Mouse (Mus musculus): Measurements from ENCODE around the gene Shcbp1l. TPM values are rescaled to one million over a fixed set of nuclear protein-coding genes. Genes with fewer than 3 reads are reported as not detected.

Shcbp1l gene
- polyA plus RNA-seq, 1 experiment from 2014 or later = 0.14 TPM

GRCm38 (mm10) chr1:153431158-153431557, 6.2 kb downstream of the Shcbp1l start:
- no peak for ATAC-seq (ENCODE audit: insufficient number of reproducible peaks, low FRiP score)
- 41% methylated on average over 7 of the region's 7 CpGs for WGBS
- Histone ChIP-seq H3K4me2 (no peak overlapping the region), H3K27me3 (replicated peaks) (peaks cover 6% of the 10 kb centered on the region; the same call in 1 of the 2 replicates), H3K36me3 (no peaks in the 10 kb centered on the region), H3K27ac (ENCODE audit: poor library complexity, severe bottlenecking) (no peak overlapping the region), H3K9me3 (replicated peaks) (no peaks in the 10 kb centered on the region), H3K9ac (no peak overlapping the region), H3K4me1 (replicated peaks) (no peaks in the 10 kb centered on the region), H3K4me3 (no peak overlapping the region)

DNA sequence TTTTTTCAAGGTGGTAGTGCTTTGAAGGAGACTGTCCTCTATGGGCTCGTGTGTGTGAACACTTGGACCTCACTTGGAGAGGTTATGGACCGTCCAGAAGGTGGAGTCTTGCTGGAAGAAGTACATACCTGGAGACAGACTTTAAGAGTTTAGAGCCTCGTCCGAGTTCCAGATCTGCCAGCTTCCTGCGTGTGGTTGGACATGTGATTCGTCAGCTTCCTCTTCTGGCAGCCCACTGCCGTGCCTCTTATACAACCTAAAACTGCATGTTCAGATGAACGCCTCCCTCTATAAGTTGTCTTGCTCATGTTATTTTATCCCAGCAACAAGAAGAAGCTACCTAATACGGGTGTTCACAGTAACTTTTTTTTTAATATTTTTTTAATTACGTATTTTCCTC, 6.7 kb downstream of the Shcbp1l start:
- no peaks in the 10 kb centered on the region for H3K36me3 ChIP-seq
- no peaks in the 10 kb centered on the region for H3K9me3 ChIP-seq (replicated peaks)
- WGBS = 80% methylated on average over 10 of the region's 10 CpGs
- H3K4me2 ChIP-seq = no peak overlapping the region
- no peaks in the 10 kb centered on the region for H3K4me1 ChIP-seq (replicated peaks)
- H3K4me3 ChIP-seq = no peak overlapping the region
- no peak overlapping the region for H3K27ac ChIP-seq (ENCODE audit: poor library complexity, severe bottlenecking)
- H3K9ac ChIP-seq = no peak overlapping the region
- no peak for ATAC-seq (ENCODE audit: insufficient number of reproducible peaks, low FRiP score)
- 0 out of 2 replicates have a peak, but pooled peaks cover 3% of the 10 kb centered on the region for H3K27me3 ChIP-seq (replicated peaks)

DNA sequence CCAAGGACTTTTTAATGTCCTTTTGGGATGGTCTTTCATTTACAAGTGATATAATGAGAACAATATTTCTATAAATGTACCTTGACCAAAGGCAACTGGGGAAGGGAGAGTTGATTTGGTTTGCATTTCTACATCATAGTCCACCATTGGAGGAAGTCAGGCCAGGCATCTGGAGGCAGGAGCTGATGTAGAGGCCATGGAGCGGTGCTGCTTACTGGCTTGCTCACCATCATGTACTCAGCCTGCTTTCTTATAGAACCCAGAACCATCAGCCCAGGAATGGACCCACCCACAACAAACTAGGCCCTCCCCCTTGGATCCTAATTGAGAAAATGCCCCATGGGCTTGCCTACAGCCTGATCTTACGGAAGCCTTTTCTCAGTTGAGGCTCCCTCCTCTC, 7.4 kb downstream of the Shcbp1l start:
- H3K27me3 ChIP-seq (replicated peaks) = no peaks in the 10 kb centered on the region
- 86% methylated on average over 2 of the region's 2 CpGs for WGBS
- no peaks in the 10 kb centered on the region for H3K36me3 ChIP-seq
- no peak overlapping the region for H3K4me3 ChIP-seq
- no peak for ATAC-seq (ENCODE audit: insufficient number of reproducible peaks, low FRiP score)
- H3K4me2 ChIP-seq = no peak overlapping the region
- no peak overlapping the region for H3K9ac ChIP-seq
- no peak overlapping the region for H3K27ac ChIP-seq (ENCODE audit: poor library complexity, severe bottlenecking)
- no peaks in the 10 kb centered on the region for H3K9me3 ChIP-seq (replicated peaks)
- no peaks in the 10 kb centered on the region for H3K4me1 ChIP-seq (replicated peaks)

DNA sequence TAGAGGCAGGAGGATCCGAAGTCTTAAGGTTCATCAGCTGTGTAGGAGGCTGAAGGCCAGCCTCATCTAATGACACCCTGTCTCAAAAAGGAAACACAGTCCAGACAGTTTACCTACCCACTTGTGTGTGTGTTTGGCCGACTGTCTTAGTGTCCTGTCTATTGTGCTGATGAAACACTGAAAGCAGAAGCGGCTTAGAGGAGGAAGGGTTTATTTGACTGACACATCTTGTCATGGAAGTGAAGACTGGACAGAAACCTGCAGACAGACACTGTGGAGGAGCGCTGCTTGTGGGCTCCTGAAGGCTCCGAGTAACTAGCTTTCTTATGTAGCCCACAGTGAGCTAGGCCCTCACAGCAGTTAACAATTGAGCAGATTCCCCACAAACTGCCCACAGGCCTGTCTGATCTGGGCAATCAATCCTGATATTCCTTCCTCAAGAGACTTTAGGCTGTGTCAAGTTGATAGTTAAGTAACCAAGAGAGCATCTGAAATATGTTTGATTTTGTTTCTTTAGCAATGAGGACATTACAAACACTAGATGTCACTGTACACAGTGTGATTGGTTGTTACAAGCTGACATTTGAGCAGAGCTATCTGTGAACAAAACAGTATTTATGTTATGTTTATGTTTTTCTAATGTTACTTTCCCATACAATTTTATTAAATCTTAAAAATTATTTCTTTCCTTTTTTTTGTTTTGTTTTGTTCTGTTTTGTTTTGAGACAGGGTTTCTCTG, 9.1 kb downstream of the Shcbp1l start:
- Histone ChIP-seq H3K4me1 (replicated peaks) (no peaks in the 10 kb centered on the region), H3K27ac (ENCODE audit: poor library complexity, severe bottlenecking) (no peak overlapping the region), H3K4me3 (no peak overlapping the region), H3K27me3 (replicated peaks) (no peaks in the 10 kb centered on the region), H3K4me2 (no peak overlapping the region), H3K9me3 (replicated peaks) (no peaks in the 10 kb centered on the region), H3K9ac (no peak overlapping the region), H3K36me3 (no peaks in the 10 kb centered on the region)
- WGBS = 73% methylated on average over 5 of the region's 5 CpGs
- ATAC-seq (ENCODE audit: insufficient number of reproducible peaks, low FRiP score) = no peak

DNA sequence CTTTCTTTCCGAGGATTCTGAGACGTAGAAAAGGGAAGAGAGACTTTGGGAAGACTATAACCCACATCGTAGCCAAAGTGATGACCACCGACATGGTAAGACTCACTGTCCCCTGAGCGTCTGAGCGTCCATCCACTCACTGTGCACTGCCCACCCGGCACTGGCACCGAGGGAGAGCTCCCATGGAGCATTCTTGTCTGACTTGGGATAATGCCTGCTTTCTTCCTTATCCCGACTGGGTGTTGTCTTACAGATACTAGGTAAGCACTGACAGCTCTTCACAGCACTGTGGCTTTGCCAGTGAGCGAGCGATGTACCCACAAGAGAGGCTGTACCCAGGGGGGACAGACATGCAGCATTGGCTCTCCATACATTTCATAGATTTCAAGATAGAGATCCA, 12.6 kb downstream of the Shcbp1l start:
- Histone ChIP-seq H3K9ac (no peak overlapping the region), H3K36me3 (no peaks in the 10 kb centered on the region), H3K4me2 (no peak overlapping the region), H3K27me3 (replicated peaks) (no peaks in the 10 kb centered on the region), H3K4me3 (no peak overlapping the region), H3K27ac (ENCODE audit: poor library complexity, severe bottlenecking) (no peak overlapping the region), H3K9me3 (replicated peaks) (no peaks in the 10 kb centered on the region), H3K4me1 (replicated peaks) (0 out of 2 replicates have a peak, but pooled peaks cover 2% of the 10 kb centered on the region)
- no peak for ATAC-seq (ENCODE audit: insufficient number of reproducible peaks, low FRiP score)
- 75% methylated on average over 11 of the region's 11 CpGs for WGBS

- ATAC-seq (ENCODE audit: insufficient number of reproducible peaks, low FRiP score) = no peak
Observed at GRCm38 (mm10) chr1:153440752-153441151, 15.8 kb downstream of the Shcbp1l start.

GRCm38 (mm10) chr1:153441656-153442055, 16.7 kb downstream of the Shcbp1l start:
- 78% methylated on average over 3 of the region's 3 CpGs for WGBS
- no peaks in the 10 kb centered on the region for H3K9me3 ChIP-seq (replicated peaks)
- ATAC-seq (ENCODE audit: insufficient number of reproducible peaks, low FRiP score) = no peak
- no peak overlapping the region for H3K4me3 ChIP-seq
- H3K4me1 ChIP-seq (replicated peaks) = 0 out of 2 replicates have a peak, but pooled peaks cover 2% of the 10 kb centered on the region
- H3K9ac ChIP-seq = no peak overlapping the region
- H3K27me3 ChIP-seq (replicated peaks) = no peaks in the 10 kb centered on the region
- no peak overlapping the region for H3K27ac ChIP-seq (ENCODE audit: poor library complexity, severe bottlenecking)
- no peak overlapping the region for H3K4me2 ChIP-seq
- H3K36me3 ChIP-seq = no peaks in the 10 kb centered on the region

More at GRCm38 (mm10) chr1:153440752-153441151, 15.8 kb downstream of the Shcbp1l start:
- H3K4me1 ChIP-seq (replicated peaks) = 0 out of 2 replicates have a peak, but pooled peaks cover 2% of the 10 kb centered on the region
- no peak overlapping the region for H3K4me2 ChIP-seq
- no peaks in the 10 kb centered on the region for H3K36me3 ChIP-seq
- no peak overlapping the region for H3K4me3 ChIP-seq
- H3K27ac ChIP-seq (ENCODE audit: poor library complexity, severe bottlenecking) = no peak overlapping the region
- H3K9ac ChIP-seq = no peak overlapping the region
- WGBS = 79% methylated on average over 4 of the region's 4 CpGs
- H3K9me3 ChIP-seq (replicated peaks) = no peaks in the 10 kb centered on the region
- no peaks in the 10 kb centered on the region for H3K27me3 ChIP-seq (replicated peaks)

- no peaks in the 10 kb centered on the region for H3K27me3 ChIP-seq (replicated peaks)
- no peak overlapping the region for H3K4me2 ChIP-seq
- no peak overlapping the region for H3K27ac ChIP-seq (ENCODE audit: poor library complexity, severe bottlenecking)
- no peak overlapping the region for H3K9ac ChIP-seq
- H3K9me3 ChIP-seq (replicated peaks) = no peaks in the 10 kb centered on the region
- 0 out of 2 replicates have a peak, but pooled peaks cover 2% of the 10 kb centered on the region for H3K4me1 ChIP-seq (replicated peaks)
- no peaks in the 10 kb centered on the region for H3K36me3 ChIP-seq
- no peak for ATAC-seq (ENCODE audit: insufficient number of reproducible peaks, low FRiP score)
- 82% methylated on average over 1 of the region's 1 CpGs for WGBS
- H3K4me3 ChIP-seq = no peak overlapping the region
Observed at GRCm38 (mm10) chr1:153443019-153443418, 18.1 kb downstream of the Shcbp1l start.

GRCm38 (mm10) chr1:153443632-153444031, 18.7 kb downstream of the Shcbp1l start:
- no peak for ATAC-seq (ENCODE audit: insufficient number of reproducible peaks, low FRiP score)
- 73% methylated on average over 4 of the region's 4 CpGs for WGBS

GRCm38 (mm10) chr1:153446120-153446831, 21.3 kb downstream of the Shcbp1l start:
- ATAC-seq (ENCODE audit: insufficient number of reproducible peaks, low FRiP score) = no peak

More at GRCm38 (mm10) chr1:153443632-153444031, 18.7 kb downstream of the Shcbp1l start:
- H3K4me3 ChIP-seq = no peak overlapping the region
- H3K4me2 ChIP-seq = no peak overlapping the region
- H3K27ac ChIP-seq (ENCODE audit: poor library complexity, severe bottlenecking) = no peak overlapping the region
- H3K27me3 ChIP-seq (replicated peaks) = no peaks in the 10 kb centered on the region
- 0 out of 2 replicates have a peak, but pooled peaks cover 2% of the 10 kb centered on the region for H3K4me1 ChIP-seq (replicated peaks)
- H3K36me3 ChIP-seq = no peaks in the 10 kb centered on the region
- no peak overlapping the region for H3K9ac ChIP-seq
- no peaks in the 10 kb centered on the region for H3K9me3 ChIP-seq (replicated peaks)

More at GRCm38 (mm10) chr1:153446120-153446831, 21.3 kb downstream of the Shcbp1l start:
- Histone ChIP-seq H3K9ac (no peak overlapping the region), H3K9me3 (replicated peaks) (no peaks in the 10 kb centered on the region), H3K27ac (ENCODE audit: poor library complexity, severe bottlenecking) (no peak overlapping the region), H3K4me3 (no peak overlapping the region), H3K4me2 (no peak overlapping the region), H3K36me3 (peaks cover 7% of the 10 kb centered on the region; the same call in 1 of the 2 replicates), H3K27me3 (replicated peaks) (no peaks in the 10 kb centered on the region), H3K4me1 (replicated peaks) (no peaks in the 10 kb centered on the region)
- WGBS = 95% methylated on average over 20 of the region's 20 CpGs

All from heart, embryonic 12.5 days (tissue).